Mouse (Mus musculus) heart, postnatal 14 days (tissue): ENCODE measurements at regions not wholly inside any gene's neighbourhood (a gene's known extent, or its start where the extent isn't known, plus 50 kb on each side); places are given as distances from the start of the nearest gene placed in this dataset.

ENCODE experiments used
- DNase-seq, 2 experiments: peaks; one replicate each; pipeline ENCODE4 v3.0.0; 2021 to 2022
- intact Hi-C: fragments of 180-260 bp; cut with DNase I; formaldehyde crosslinking; loops from one replicate; pipeline ENCODE4 v1.15.1; 2025

DNA sequence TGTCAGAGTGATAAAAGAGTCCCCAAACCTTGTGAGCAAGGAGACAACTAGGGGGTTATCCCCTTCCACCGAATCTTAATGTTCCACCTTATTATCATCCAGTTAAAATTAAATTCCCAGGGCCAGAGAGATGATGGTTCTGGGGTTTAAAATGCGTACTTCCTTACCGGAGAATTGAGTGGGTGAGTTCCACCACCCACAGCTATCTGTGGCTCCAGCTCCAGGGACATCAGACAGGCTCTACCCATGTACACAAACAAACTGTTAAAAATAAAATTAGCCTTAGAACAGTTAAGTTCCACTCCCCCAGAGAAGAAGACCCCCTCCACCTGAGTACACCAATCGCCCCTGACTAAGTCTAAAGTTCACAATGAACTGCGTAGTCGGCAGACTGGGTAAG is 52.0 kb upstream of the Mgat5 start:
- DNase-seq = no peak
- intact Hi-C loops = no loop called here

- no peak for DNase-seq
- intact Hi-C loops = no loop called here
Measured at GRCm38 (mm10) chr1:127135521-127135920, 69.3 kb upstream of the Mgat5 start.

GRCm38 (mm10) chr1:127131871-127132270 is 72.9 kb upstream of the Mgat5 start:
- DNase-seq = no peak
- intact Hi-C loops = no loop called here

DNA sequence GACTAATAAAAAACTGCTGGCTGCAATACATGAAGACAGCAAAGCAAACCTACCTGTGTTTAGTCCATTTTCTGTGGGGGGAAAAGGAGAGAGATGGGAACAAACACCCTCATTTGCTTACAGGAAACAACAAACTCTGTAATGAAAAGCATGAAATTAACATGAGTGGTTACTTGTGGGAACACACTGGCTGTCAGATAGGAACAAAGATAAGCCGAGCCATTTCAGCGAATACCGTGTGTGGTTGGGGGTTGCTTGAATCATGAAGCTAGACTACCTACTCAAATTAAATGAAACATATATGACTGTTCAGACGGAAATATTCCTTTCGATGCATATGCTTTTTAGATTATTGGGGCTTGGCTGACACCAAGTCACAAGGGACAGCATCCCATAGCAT is 80.0 kb upstream of the Mgat5 start:
- no peak for DNase-seq
- intact Hi-C loops = no loop called here

GRCm38 (mm10) chr1:127118019-127118418 is 86.8 kb upstream of the Mgat5 start:
- intact Hi-C loops = no loop called here

GRCm38 (mm10) chr1:127107485-127107884 is 97.3 kb upstream of the Mgat5 start:
- peak; percentile 12 to 40 for DNase-seq
- intact Hi-C loops = no loop called here

More at GRCm38 (mm10) chr1:127118019-127118418, 86.8 kb upstream of the Mgat5 start:
- DNase-seq = no peak

GRCm38 (mm10) chr1:127105861-127106260 is 99.0 kb upstream of the Mgat5 start:
- DNase-seq = no peak
- intact Hi-C loops = no loop called here

DNA sequence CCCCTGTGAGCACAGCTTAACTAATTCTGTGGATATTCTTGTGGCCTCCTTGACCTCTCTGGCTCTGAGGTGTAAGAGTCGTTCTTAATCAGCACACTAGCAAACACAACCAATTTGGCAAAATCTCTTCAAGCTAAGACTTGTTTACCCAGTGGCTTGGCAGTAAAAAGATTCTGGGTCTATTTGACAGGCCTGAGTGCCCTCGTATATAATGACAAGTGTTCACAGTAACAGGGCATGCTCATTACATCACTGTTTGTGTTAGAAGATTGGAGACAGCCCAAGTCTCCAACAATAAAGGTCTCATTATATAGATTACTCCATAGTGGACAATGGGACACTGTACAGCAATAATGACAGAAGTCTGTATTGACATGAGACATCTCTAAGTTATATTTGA is 101.2 kb upstream of the Mgat5 start:
- no peak for DNase-seq
- intact Hi-C loops = no loop called here

- no peak for DNase-seq
- intact Hi-C loops = no loop called here
Measured at GRCm38 (mm10) chr1:127098871-127099420, 105.9 kb upstream of the Mgat5 start.

GRCm38 (mm10) chr1:127087616-127088015 is 117.2 kb upstream of the Mgat5 start:
- no peak for DNase-seq

GRCm38 (mm10) chr1:127085988-127086387 is 118.8 kb upstream of the Mgat5 start:
- intact Hi-C loops = no loop called here

More at GRCm38 (mm10) chr1:127087616-127088015, 117.2 kb upstream of the Mgat5 start:
- intact Hi-C loops = no loop called here

DNA sequence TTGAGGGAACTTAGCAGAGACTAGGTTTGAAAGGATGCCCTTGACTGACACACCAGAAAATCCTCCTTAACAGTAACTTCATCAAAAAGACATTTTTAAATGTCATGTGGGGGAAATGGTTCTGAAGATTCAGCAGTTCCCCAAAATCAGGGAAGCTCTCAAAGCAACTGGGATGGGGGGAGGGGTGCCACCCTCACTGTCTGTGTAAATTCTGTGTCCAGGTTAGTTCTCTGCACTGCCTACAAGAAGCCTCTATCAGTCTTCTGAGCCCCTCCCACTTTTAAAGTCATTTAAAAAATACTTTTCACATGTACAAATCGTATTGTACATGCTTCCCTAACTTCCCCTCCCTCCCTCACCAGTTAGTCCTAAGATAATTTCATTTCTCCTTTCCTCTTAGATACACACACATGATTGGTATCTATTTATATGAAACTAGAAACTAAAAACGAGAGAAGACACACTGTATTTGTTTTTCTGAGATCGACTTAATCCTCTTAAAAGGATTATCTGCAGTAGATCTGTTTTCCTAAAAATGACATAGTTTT is 121.0 kb upstream of the Mgat5 start:
- intact Hi-C loops = no loop called here
- DNase-seq = no peak

More at GRCm38 (mm10) chr1:127085988-127086387, 118.8 kb upstream of the Mgat5 start:
- DNase-seq = no peak

DNA sequence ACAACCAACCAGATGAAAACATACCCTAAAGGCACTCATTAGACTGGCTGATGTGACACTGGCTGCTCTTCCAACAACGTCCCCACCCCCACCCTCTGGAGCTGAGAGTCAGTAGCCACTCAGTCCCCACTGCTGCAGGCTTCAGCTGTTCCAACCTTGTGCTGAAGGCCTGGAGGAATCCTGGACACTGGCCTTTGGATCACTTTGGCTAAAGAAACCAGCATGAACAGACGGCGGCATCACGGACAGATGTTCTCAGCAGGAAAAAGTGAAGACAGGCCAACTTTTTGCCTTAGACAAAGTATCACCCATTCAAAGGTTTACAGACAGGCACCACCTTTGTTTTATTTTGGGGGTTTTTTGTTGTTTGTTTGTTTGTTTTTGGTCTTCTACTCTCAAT is 125.8 kb upstream of the Mgat5 start:
- intact Hi-C loops = no loop called here
- DNase-seq = no peak

- no peak for DNase-seq
- intact Hi-C loops = no loop called here
Measured at GRCm38 (mm10) chr1:127062430-127062829, 142.4 kb upstream of the Mgat5 start.

DNA sequence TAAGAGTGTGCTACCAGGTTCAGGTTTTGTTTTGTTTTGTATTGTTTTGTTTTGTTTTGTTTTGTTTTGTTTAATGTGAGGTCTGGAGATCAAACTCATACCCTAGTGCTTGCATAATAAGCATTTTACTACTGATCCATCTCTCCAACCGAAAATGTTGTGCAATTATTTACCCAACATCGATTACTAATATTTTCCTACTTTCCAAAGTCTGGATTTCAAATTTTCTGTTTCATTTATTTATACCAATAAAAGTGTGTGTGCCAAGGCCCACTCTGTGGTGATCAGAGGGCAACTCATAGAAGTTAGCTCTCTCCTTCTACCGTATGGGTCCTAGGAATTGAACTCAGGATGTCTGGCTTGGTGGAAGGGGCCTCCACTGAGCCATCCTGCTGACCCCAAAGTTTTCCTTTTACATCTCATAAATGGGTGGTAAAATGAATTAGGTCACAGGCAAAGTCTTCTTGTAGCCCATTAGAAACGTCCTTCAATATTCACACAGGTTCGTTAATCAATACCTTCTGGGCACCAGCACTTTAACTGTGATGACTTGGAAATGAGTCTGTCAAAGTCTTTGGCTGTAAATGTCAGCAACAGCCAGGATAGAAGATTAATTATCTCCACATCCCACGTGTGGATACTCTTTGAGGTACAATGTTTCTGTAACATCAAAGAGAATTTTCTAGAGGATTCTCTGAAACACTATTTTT is 158.9 kb upstream of the Mgat5 start:
- no peak for DNase-seq
- intact Hi-C loops = no loop called here

DNA sequence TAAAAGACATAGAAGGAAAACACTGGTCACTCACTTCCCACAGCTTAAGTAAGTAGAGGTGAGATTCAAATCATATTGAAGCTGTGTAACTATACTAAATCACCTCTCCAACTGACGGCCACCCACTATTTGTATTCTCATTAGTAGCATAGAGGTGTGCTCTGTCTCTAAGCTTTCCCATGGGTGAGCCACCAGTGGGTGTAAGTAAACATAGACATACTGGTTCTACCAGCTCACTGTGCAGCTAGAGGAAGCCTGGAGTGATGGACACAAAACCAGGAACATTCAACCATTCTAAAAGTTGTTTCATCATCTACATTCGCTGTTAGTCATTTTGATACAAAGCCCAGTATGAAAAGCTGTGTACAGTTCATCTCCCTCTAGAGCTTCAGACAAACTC is 170.1 kb upstream of the Mgat5 start:
- intact Hi-C loops = no loop called here
- no peak for DNase-seq

GRCm38 (mm10) chr1:127031563-127031962 is 173.3 kb upstream of the Mgat5 start:
- DNase-seq = no peak
- intact Hi-C loops = no loop called here

GRCm38 (mm10) chr1:127028872-127029497 is 175.8 kb upstream of the Mgat5 start:
- no peak for DNase-seq
- intact Hi-C loops = no loop called here

- DNase-seq = no peak
- intact Hi-C loops = no loop called here
Measured at GRCm38 (mm10) chr1:127023100-127023499, 181.7 kb upstream of the Mgat5 start.

DNA sequence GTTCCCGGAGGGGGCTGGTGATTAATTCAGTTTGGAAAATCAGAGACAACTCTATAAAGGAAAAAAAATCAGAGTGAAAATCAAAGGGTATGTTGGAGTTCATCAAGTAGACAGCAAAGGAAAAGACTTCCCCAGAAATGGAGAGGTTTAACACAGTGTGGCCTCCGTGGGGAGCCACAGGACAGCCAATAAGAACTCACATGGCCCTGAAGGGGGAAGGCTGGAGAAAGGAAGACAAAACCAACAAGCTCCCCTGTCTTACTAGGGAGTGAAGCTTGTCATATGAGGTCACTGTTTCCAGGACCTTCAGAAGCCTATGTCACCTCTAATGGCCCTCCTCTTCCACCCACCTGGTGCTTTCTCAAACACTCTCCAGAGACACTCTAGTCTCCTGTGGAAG is 187.1 kb upstream of the Nckap5 start:
- intact Hi-C loops = loop anchor here (2.0 kb wide), 1 partner anchor 441 kb away; no protein-coding TSS in a partner anchor
- peak; percentile 9 to 25 for DNase-seq

DNA sequence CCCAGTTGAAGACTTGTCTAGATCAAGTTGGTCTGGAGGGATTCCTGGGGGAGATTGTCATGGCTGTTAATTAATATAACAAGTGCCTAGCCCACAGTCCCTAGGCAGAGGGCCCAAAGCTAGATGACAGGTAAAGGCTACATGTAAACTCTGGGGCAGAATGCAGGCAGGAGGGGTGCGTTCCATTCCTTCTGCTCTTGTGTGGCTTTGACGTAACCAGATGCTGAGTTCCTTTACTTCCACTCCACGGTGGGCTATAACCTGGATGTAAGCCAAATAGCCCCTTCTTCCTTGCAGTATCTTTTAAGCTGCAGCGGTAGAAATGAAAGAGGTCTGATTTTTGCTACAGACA is 185.3 kb upstream of the Nckap5 start:
- intact Hi-C loops = loop anchor here (2.0 kb wide), 1 partner anchor 443 kb away; no protein-coding TSS in a partner anchor
- no peak for DNase-seq
